Mouse (Mus musculus): ENCODE results near the gene Rps28. TPM values are rescaled to one million over a fixed set of nuclear protein-coding genes. Genes with fewer than 3 reads are reported as not detected.
"Not testable (repeated sequence)": the region's sequence is repeated elsewhere in the genome, so short reads cannot be mapped to it uniquely, and the experiment has no call there.

The Rps28 gene
- 612 and 676 TPM in 2 replicates for polyA plus RNA-seq (2015; fragmentation: Nextera tagmentation; extraction: Ambion mirVana)

- Histone ChIP-seq H3K4me1 (peaks cover 58% of the 10 kb centered on the region), H3K9me3 (no peaks in the 10 kb centered on the region)
Observed at GRCm38 (mm10) chr17:33824084-33824996, at the start of gene Rps28, which contains the start of gene Ndufa7. Rps28 (minus strand) TSS chr17:33824562. Ndufa7 (plus strand) TSS chr17:33824572.

GRCm38 (mm10) chr17:33873537-33873936 lies 49.2 kb upstream of the Rps28 start, which contains the start of gene Gm7029:
Gm7029 (plus strand) TSS chr17:33873837.
- not testable (repeated sequence) for H3K4me3 ChIP-seq; H3K4me1 ChIP-seq; H3K9ac ChIP-seq (replicated peaks); H3K36me3 ChIP-seq; H3K4me2 ChIP-seq (replicated peaks); H3K27ac ChIP-seq (replicated peaks); H3K27me3 ChIP-seq; ATAC-seq (replicated peaks); H3K9me3 ChIP-seq
- 90% methylated on average over 2 of the region's 12 CpGs for WGBS

More at GRCm38 (mm10) chr17:33824084-33824996, at the start of gene Rps28, which contains the start of gene Ndufa7:
- Histone ChIP-seq H3K4me3 (peak within 1 kb of the TSS; percentile 82), H3K4me2 (replicated peaks) (peak within 1 kb of the TSS; percentile 69), H3K36me3 (peaks cover 38% of the 10 kb centered on the region), H3K27ac (replicated peaks) (peak within 1 kb of the TSS; percentile 92), H3K27me3 (no peaks in the 10 kb centered on the region), H3K9ac (replicated peaks) (peak within 1 kb of the TSS; percentile 82)
- peak; percentile 95 for ATAC-seq (replicated peaks)
- under 1% methylated on average over 51 of the region's 51 CpGs for WGBS

- no peaks in the 10 kb centered on the region for H3K27me3 ChIP-seq
- H3K4me1 ChIP-seq, result no peaks in the 10 kb centered on the region
- no peak overlapping the region for H3K4me2 ChIP-seq (replicated peaks)
- H3K27ac ChIP-seq (replicated peaks), result no peak overlapping the region
- no peak overlapping the region for H3K4me3 ChIP-seq
- no peak overlapping the region for H3K9ac ChIP-seq (replicated peaks)
- 37% methylated on average over 9 of the region's 9 CpGs for WGBS
- no peaks in the 10 kb centered on the region for H3K36me3 ChIP-seq
- H3K9me3 ChIP-seq, result no peaks in the 10 kb centered on the region
- no peak for ATAC-seq (replicated peaks)
Observed at GRCm38 (mm10) chr17:33865330-33866030, 41.1 kb upstream of the Rps28 start.

- Histone ChIP-seq H3K4me2 (replicated peaks) (no peak overlapping the region), H3K36me3 (no peaks in the 10 kb centered on the region), H3K4me1 (no peaks in the 10 kb centered on the region), H3K4me3 (no peak overlapping the region), H3K27me3 (no peaks in the 10 kb centered on the region), H3K9me3 (no peaks in the 10 kb centered on the region), H3K9ac (replicated peaks) (no peak overlapping the region), H3K27ac (replicated peaks) (no peak overlapping the region)
- no peak for ATAC-seq (replicated peaks)
- WGBS, result 71% methylated on average over 4 of the region's 4 CpGs
Observed at GRCm38 (mm10) chr17:33857816-33858215, 33.5 kb upstream of the Rps28 start.

- WGBS, result 91% methylated on average over 1 of the region's 1 CpGs
- no peaks in the 10 kb centered on the region for H3K4me1 ChIP-seq
- H3K4me2 ChIP-seq (replicated peaks), result no peak overlapping the region
- no peak for ATAC-seq (replicated peaks)
- peaks cover 22% of the 10 kb centered on the region for H3K36me3 ChIP-seq
- no peaks in the 10 kb centered on the region for H3K9me3 ChIP-seq
- no peak overlapping the region for H3K9ac ChIP-seq (replicated peaks)
- H3K27me3 ChIP-seq, result no peaks in the 10 kb centered on the region
- H3K27ac ChIP-seq (replicated peaks), result no peak overlapping the region
- no peak overlapping the region for H3K4me3 ChIP-seq
Observed at GRCm38 (mm10) chr17:33851331-33851730, 27.0 kb upstream of the Rps28 start.

- H3K36me3 ChIP-seq, result peaks cover 22% of the 10 kb centered on the region
- H3K4me1 ChIP-seq, result peaks cover 15% of the 10 kb centered on the region
- H3K27me3 ChIP-seq, result no peaks in the 10 kb centered on the region
- H3K9me3 ChIP-seq, result no peaks in the 10 kb centered on the region
- WGBS, result 92% methylated on average over 8 of the region's 8 CpGs
- no peak overlapping the region for H3K4me3 ChIP-seq
- no peak overlapping the region for H3K27ac ChIP-seq (replicated peaks)
- no peak overlapping the region for H3K9ac ChIP-seq (replicated peaks)
- H3K4me2 ChIP-seq (replicated peaks), result no peak overlapping the region
- no peak for ATAC-seq (replicated peaks)
Observed at GRCm38 (mm10) chr17:33848139-33848538, 23.8 kb upstream of the Rps28 start.

GRCm38 (mm10) chr17:33844196-33844595 lies 19.8 kb upstream of the Rps28 start:
- peaks cover 15% of the 10 kb centered on the region for H3K4me1 ChIP-seq
- H3K36me3 ChIP-seq, result peaks cover 17% of the 10 kb centered on the region
- peak overlapping the region; percentile 87 for H3K4me2 ChIP-seq (replicated peaks)
- peak overlapping the region; percentile 83 for H3K4me3 ChIP-seq
- H3K9me3 ChIP-seq, result no peaks in the 10 kb centered on the region
- H3K27me3 ChIP-seq, result no peaks in the 10 kb centered on the region
- WGBS, result 74% methylated on average over 1 of the region's 1 CpGs
- H3K9ac ChIP-seq (replicated peaks), result peak overlapping the region; percentile 75
- no peak for ATAC-seq (replicated peaks)
- H3K27ac ChIP-seq (replicated peaks), result no peak overlapping the region

GRCm38 (mm10) chr17:33842966-33843795 lies 18.8 kb upstream of the Rps28 start, which contains the start of gene Cd320:
Cd320 (plus strand) TSS chr17:33843091.
- no peaks in the 10 kb centered on the region for H3K27me3 ChIP-seq
- WGBS, result 0% methylated on average over 45 of the region's 45 CpGs
- peak within 1 kb of the TSS; percentile 82 for H3K27ac ChIP-seq (replicated peaks)
- H3K36me3 ChIP-seq, result peaks cover 16% of the 10 kb centered on the region
- ATAC-seq (replicated peaks), result peak; percentile 97
- H3K4me3 ChIP-seq, result peak within 1 kb of the TSS; percentile 83
- peaks cover 15% of the 10 kb centered on the region for H3K4me1 ChIP-seq
- peak within 1 kb of the TSS; percentile 75 for H3K9ac ChIP-seq (replicated peaks)
- H3K4me2 ChIP-seq (replicated peaks), result peak within 1 kb of the TSS; percentile 87
- H3K9me3 ChIP-seq, result no peaks in the 10 kb centered on the region

GRCm38 (mm10) chr17:33829561-33829960 lies 5.2 kb upstream of the Rps28 start:
- Histone ChIP-seq H3K36me3 (peaks cover 46% of the 10 kb centered on the region), H3K27ac (replicated peaks) (no peak overlapping the region), H3K27me3 (no peaks in the 10 kb centered on the region), H3K4me3 (no peak overlapping the region), H3K4me1 (peaks cover 26% of the 10 kb centered on the region), H3K4me2 (replicated peaks) (no peak overlapping the region), H3K9me3 (no peaks in the 10 kb centered on the region), H3K9ac (replicated peaks) (no peak overlapping the region)
- WGBS, result 84% methylated on average over 10 of the region's 10 CpGs
- no peak for ATAC-seq (replicated peaks)

- Histone ChIP-seq H3K9me3 (no peaks in the 10 kb centered on the region), H3K9ac (replicated peaks) (no peak overlapping the region), H3K4me2 (replicated peaks) (no peak overlapping the region), H3K36me3 (peaks cover 39% of the 10 kb centered on the region), H3K4me1 (peaks cover 26% of the 10 kb centered on the region), H3K27me3 (no peaks in the 10 kb centered on the region), H3K4me3 (no peak overlapping the region), H3K27ac (replicated peaks) (no peak overlapping the region)
- 40% methylated on average over 2 of the region's 2 CpGs for WGBS
- ATAC-seq (replicated peaks), result no peak
Observed at GRCm38 (mm10) chr17:33828892-33829291, 4.5 kb upstream of the Rps28 start.

- Histone ChIP-seq H3K27me3 (no peaks in the 10 kb centered on the region), H3K9me3 (no peaks in the 10 kb centered on the region), H3K4me2 (replicated peaks) (no peak overlapping the region), H3K4me3 (no peak overlapping the region), H3K9ac (replicated peaks) (no peak overlapping the region), H3K4me1 (peaks cover 44% of the 10 kb centered on the region), H3K36me3 (peaks cover 35% of the 10 kb centered on the region), H3K27ac (replicated peaks) (no peak overlapping the region)
- no peak for ATAC-seq (replicated peaks)
- under 1% methylated on average over 3 of the region's 3 CpGs for WGBS
Observed at GRCm38 (mm10) chr17:33826850-33827249, 2.5 kb upstream of the Rps28 start.

Measured in forebrain, embryonic 15.5 days (tissue).